Mouse (Mus musculus): ENCODE results near the gene Hoxb4.

DNA sequence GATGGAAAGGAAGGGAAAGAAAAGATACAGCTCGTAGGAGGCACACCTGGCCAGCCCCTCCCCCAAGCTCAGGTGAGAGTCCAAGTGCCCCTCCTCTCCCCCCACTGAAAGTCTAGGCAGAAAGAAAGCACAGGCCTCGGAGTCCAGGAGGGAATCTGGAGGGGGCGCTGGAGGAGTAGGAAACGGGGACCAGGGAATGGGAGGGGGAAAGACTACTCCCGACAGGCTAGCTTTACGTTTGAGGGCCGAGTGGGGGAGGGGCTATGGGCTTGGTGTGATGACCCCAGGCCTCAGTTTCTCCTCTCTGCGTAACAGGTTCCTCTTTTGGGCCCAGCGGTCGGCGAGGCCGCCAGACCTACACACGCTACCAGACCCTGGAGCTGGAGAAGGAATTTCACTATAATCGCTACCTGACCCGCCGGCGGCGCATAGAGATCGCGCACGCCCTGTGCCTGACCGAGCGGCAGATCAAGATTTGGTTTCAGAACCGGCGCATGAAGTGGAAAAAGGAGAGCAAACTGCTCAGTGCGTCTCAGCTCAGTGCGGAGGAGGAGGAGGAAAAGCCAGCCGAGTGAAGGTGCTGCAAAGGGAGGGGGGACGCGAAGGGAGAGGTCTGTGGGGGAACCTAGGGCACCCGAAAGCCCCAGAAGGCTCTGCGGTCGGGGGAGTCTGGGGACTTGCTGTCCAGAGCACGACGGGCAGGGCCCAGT is 17.6 kb upstream of the Hoxb4 start:
- TF ChIP-seq TCF12 (IDR thresholded peaks at IDR 0.05; ENCODE audit: low read depth, low read length): no peak
- TF ChIP-seq CTCF (conservative IDR thresholded peaks at IDR 0.05 in 1 of 2, IDR thresholded peaks at IDR 0.05 in 1 of 2; ENCODE audit: low read depth in 2 of 2, low read length in 2 of 2): no peak
- TF ChIP-seq CHD1 (IDR thresholded peaks at IDR 0.05; ENCODE audit: low read depth, low read length): no peak
- no peak for TF ChIP-seq TBP (conservative IDR thresholded peaks at IDR 0.05; ENCODE audit: low read depth, low read length)
- no peak for TF ChIP-seq NRF1 (IDR thresholded peaks at IDR 0.05; ENCODE audit: low read depth, low read length)
- TF ChIP-seq MYC (IDR thresholded peaks at IDR 0.05; ENCODE audit: low read depth, low read length): no peak
- TF ChIP-seq JUND (conservative IDR thresholded peaks at IDR 0.05; ENCODE audit: low read depth, low read length): no peak
- TF ChIP-seq CHD2 (IDR thresholded peaks at IDR 0.05; ENCODE audit: low read length): no peak
- no peak for TF ChIP-seq HCFC1 (IDR thresholded peaks at IDR 0.05; ENCODE audit: low read depth, low read length)
